Comparison of ENCODE assay signal across 9 mouse cellular contexts in the genomic region with DNA sequence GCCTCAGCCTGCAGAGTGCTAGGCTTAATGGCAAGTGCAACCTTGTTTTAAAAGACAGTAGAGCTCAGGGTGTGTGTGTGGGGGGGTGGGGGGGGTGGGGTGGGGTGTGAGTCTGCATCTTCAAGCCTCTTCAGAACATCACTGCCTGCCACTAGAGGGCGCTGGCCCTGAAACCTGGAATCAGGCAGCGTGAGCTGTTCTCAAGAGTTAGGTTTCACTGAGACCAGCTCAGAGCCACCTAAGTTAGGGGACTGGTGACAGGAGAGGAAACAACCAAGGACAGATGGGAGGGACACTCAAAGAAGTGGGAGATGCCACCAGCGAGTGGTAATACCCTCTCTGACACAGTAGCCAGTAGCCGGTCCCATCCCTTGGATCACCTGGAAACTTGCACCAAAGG.
A peak's percentile ranks its signal among the peaks of the same experiment; 100 is the strongest.
DNase-seq lines count a peak whose midpoint lies in the region; ATAC-seq lines count a peak whose summit lies in the region.
"Had no signal": no experiment of that assay in that cellular context is flagged by ENCODE, and none has a peak within 500 bp of the region (broad histone marks: within the 10 kb centered on the region; RNA-seq: fewer than 3 reads in every experiment).

No protein-coding gene starts in this region.

- no peaks in the 10 kb centered on the region for H3K36me3 ChIP-seq in heart, embryonic 13.5 days
- H3K36me3 ChIP-seq: embryonic facial prominence, embryonic 12.5 days had no signal

- DNase-seq in heart, adult 18-20 months: peak; percentile 25 to 48
- no peak for DNase-seq in heart, adult 8-10 months (ENCODE audit: low spot score)
- peak; percentile 73 for DNase-seq in A20 (ENCODE audit: low read depth, low spot score)
- peak; percentile 60 for DNase-seq in NIH3T3 (ENCODE audit: low read depth)
- DNase-seq in naive thymus-derived CD4-positive, alpha-beta T cell, adult 2 months (ENCODE audit: low read depth): peak; percentile 78
- no peak for DNase-seq in layer of hippocampus, postnatal 36 days

- H3K9me3 ChIP-seq in heart, embryonic 13.5 days: no peaks in the 10 kb centered on the region
- H3K9me3 ChIP-seq: embryonic facial prominence, embryonic 12.5 days had no signal

- no peaks in the 10 kb centered on the region for H3K27me3 ChIP-seq in heart, embryonic 13.5 days (replicated peaks)
- H3K27me3 ChIP-seq: embryonic facial prominence, embryonic 12.5 days had no signal

- H3K4me1 ChIP-seq in heart, embryonic 13.5 days: peaks cover 24% of the 10 kb centered on the region
- H3K4me1 ChIP-seq: embryonic facial prominence, embryonic 12.5 days had no signal

- H3K27ac ChIP-seq in heart, embryonic 13.5 days (replicated peaks): peak overlapping the region; percentile 33; the same call in 1 of the 2 replicates
- H3K27ac ChIP-seq: embryonic facial prominence, embryonic 12.5 days had no signal

- no peak overlapping the region for H3K9ac ChIP-seq in heart, embryonic 13.5 days
- H3K9ac ChIP-seq: embryonic facial prominence, embryonic 12.5 days had no signal

- 39% methylated on average over 4 of the region's 4 CpGs for WGBS in heart, embryonic 13.5 days

- H3K4me3 ChIP-seq in heart, embryonic 13.5 days: no peak overlapping the region
- H3K4me3 ChIP-seq: embryonic facial prominence, embryonic 12.5 days had no signal

- no peak for ATAC-seq in heart, embryonic 13.5 days (ENCODE audit: extremely low read depth, insufficient number of reproducible peaks, low FRiP score, low TSS enrichment)
- no peak for ATAC-seq in inflammation-experienced regulatory T-cells, adult 6 months

- H3K4me2 ChIP-seq in heart, embryonic 13.5 days: no peak overlapping the region
- H3K4me2 ChIP-seq: embryonic facial prominence, embryonic 12.5 days had no signal

Comparison
In these comparisons a context has a peak if more than half of its experiments do, and no peak if none do; other contexts are left out.
1. DNase-seq: peak in heart, adult 18-20 months (2 of 2), A20 (single experiment), NIH3T3 (single experiment) and naive thymus-derived CD4-positive, alpha-beta T cell, adult 2 months (single experiment); none in heart, adult 8-10 months (single experiment) and layer of hippocampus, postnatal 36 days (0 of 2).